Mouse (Mus musculus) A20 (cell line): Measurements from ENCODE around the gene Katna1.

ENCODE experiments used
- DNase-seq: peaks from one replicate; pipeline ENCODE4 v3.0.0-alpha.2; 2011; ENCODE audit warnings: low read depth, low spot score

The Katna1 gene

GRCm38 (mm10) chr10:7779751-7780237 is 54.0 kb downstream of the Katna1 start:
- DNase-seq: no peak

- DNase-seq: peak; percentile 92
Measured at GRCm38 (mm10) chr10:7780238-7781176, 54.7 kb downstream of the Katna1 start.

- DNase-seq: no peak
Measured at GRCm38 (mm10) chr10:7781214-7781613, 55.4 kb downstream of the Katna1 start.

GRCm38 (mm10) chr10:7787319-7787718 is 61.5 kb downstream of the Katna1 start:
- DNase-seq: no peak

GRCm38 (mm10) chr10:7792254-7792750 is 66.5 kb downstream of the Katna1 start:
- no peak for DNase-seq

GRCm38 (mm10) chr10:7792751-7793385 is 67.1 kb downstream of the Katna1 start, which contains the start of the genes Ginm1 and Ppil4:
Gene Ginm1 (minus strand): TSS chr10:7792824.
Gene Ppil4 (plus strand): TSS chr10:7792891.
- DNase-seq: peak; percentile 92

GRCm38 (mm10) chr10:7801258-7801657 is 75.5 kb downstream of the Katna1 start:
- DNase-seq: no peak

- peak; percentile 23 for DNase-seq
Measured at GRCm38 (mm10) chr10:7802519-7803140, 76.8 kb downstream of the Katna1 start.

- peak; percentile 75 for DNase-seq
Measured at GRCm38 (mm10) chr10:7809937-7810336, 84.1 kb downstream of the Katna1 start.
